9 mouse cellular contexts compared by ENCODE assay signal in the genomic region with DNA sequence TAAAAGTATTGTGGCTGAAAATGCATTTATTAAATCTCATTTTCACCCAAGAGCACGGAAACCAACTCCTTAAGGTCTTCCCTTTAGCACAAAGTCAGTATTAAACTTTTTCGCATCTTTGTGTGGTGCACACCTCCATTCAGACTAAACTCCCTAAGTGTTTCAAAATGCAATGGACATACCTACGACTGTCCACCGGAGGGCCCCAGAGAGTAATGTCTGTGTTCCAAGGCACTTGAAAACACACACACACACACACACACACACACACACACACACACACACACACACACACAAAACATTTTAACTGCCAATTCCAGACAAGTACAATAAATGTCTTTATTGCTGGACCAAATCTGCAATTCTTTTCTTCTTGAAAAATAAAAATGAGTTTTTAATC.
DNase-seq lines count a peak whose midpoint lies in the region; ATAC-seq and TF ChIP-seq lines count a peak whose summit lies in the region.
"Had no signal": no experiment of that assay in that cellular context is flagged by ENCODE, and none has a peak within 500 bp of the region (broad histone marks: within the 10 kb centered on the region; RNA-seq: fewer than 3 reads in every experiment).

No protein-coding gene starts in this region.

- no peaks in the 10 kb centered on the region for H3K9me3 ChIP-seq in heart, embryonic 11.5 days (replicated peaks; ENCODE audit: control insufficient read depth, low read length)
- H3K9me3 ChIP-seq: megakaryocyte, embryonic 14.5 days had no signal

- H3K4me3 ChIP-seq in heart, embryonic 11.5 days (ENCODE audit: low read depth, low read length): no peak overlapping the region
- H3K4me3 ChIP-seq in cortical plate, adult 2 months (ENCODE audit: insufficient read depth, low read length): no peak overlapping the region
- H3K4me3 ChIP-seq: megakaryocyte, embryonic 14.5 days had no signal

- 31% methylated on average over 4 of the region's 4 CpGs for WGBS in heart, embryonic 11.5 days (ENCODE audit: insufficient replicate concordance)

- no peak overlapping the region for H3K4me2 ChIP-seq in heart, embryonic 11.5 days

- DNase-seq in heart, postnatal 36 days: peak; percentile 4 to 15
- DNase-seq in urinary bladder, postnatal 14 days (ENCODE audit: low spot score): peak; percentile 11
- no peak for DNase-seq in urinary bladder, postnatal 10 days (ENCODE audit: low spot score)
- DNase-seq in lung, adult 18-20 months: peak; percentile 20 to 35
- DNase-seq in cerebellum, adult 11 months: no peak

- H3K27me3 ChIP-seq in heart, embryonic 11.5 days (ENCODE audit: control insufficient read depth, insufficient read depth, low read length): no peaks in the 10 kb centered on the region

- 0 out of 2 replicates have a peak, but pooled peaks have one; percentile 19 for TF ChIP-seq CTCF in cortical plate, adult 2 months (IDR thresholded peaks at IDR 0.05; ENCODE audit: extremely low read depth, insufficient read depth, low read length)

- intact Hi-C loops in heart, postnatal 36 days (cut with DNase I): loop anchor here (10.0 kb wide), 4 partner anchors 282 to 852 kb away; partner anchors contain the start of gene Sstr4

- H3K36me3 ChIP-seq in heart, embryonic 11.5 days (ENCODE audit: control insufficient read depth, insufficient read depth, low read length): no peaks in the 10 kb centered on the region

- H3K9ac ChIP-seq in heart, embryonic 11.5 days (ENCODE audit: low read depth, low read length): no peak overlapping the region

- no peak for TF ChIP-seq POLR2A in cortical plate, adult 2 months (IDR thresholded peaks at IDR 0.05; ENCODE audit: extremely low read depth, insufficient read depth, low read length)

- ATAC-seq in heart, embryonic 11.5 days (replicated peaks; ENCODE audit: insufficient number of reproducible peaks, low FRiP score, low TSS enrichment): no peak
- no peak for ATAC-seq in erythroblast, adult 5-6 weeks (replicated peaks; ENCODE audit: low FRiP score, poor library complexity, severe bottlenecking)

- no peaks in the 10 kb centered on the region for H3K4me1 ChIP-seq in heart, embryonic 11.5 days (ENCODE audit: control insufficient read depth, insufficient read depth, low read length)
- H3K4me1 ChIP-seq in cortical plate, adult 2 months (ENCODE audit: control insufficient read depth, insufficient read depth, low read length): no peaks in the 10 kb centered on the region
- H3K4me1 ChIP-seq: megakaryocyte, embryonic 14.5 days had no signal

- no peak overlapping the region for H3K27ac ChIP-seq in heart, embryonic 11.5 days (ENCODE audit: low read depth, low read length)
- H3K27ac ChIP-seq in cortical plate, adult 2 months (ENCODE audit: insufficient read depth, low read length): no peak overlapping the region

Comparison
In these comparisons a context has a peak if more than half of its experiments do, and no peak if none do; other contexts are left out.
1. DNase-seq: peak in heart, postnatal 36 days (2 of 2), urinary bladder, postnatal 14 days (single experiment) and lung, adult 18-20 months (2 of 2); none in urinary bladder, postnatal 10 days (single experiment) and cerebellum, adult 11 months (single experiment).